Mouse (Mus musculus) testis, adult 2 months (tissue): ENCODE results near the gene Rbms3.

Experiments used
- CTCF ChIP-seq: fragments of 200-500 bp; IDR thresholded peaks from 2 replicates; pipeline ENCODE4 v1.5.1; 2012; ENCODE audit warnings: low read depth, mild to moderate bottlenecking, inconsistent platforms, low read length, moderate library complexity; ENCODE audit not compliant: control insufficient read depth, insufficient read depth, insufficient replicate concordance
- POLR2A ChIP-seq: fragments of 200-500 bp; IDR thresholded peaks from 2 replicates; pipeline ENCODE4 v1.6.1; 2012; ENCODE audit warnings: low read depth, mild to moderate bottlenecking, inconsistent platforms, low read length, moderate library complexity; ENCODE audit not compliant: control insufficient read depth

- TF ChIP-seq CTCF (no peak), POLR2A (no peak)
Observed at GRCm38 (mm10) chr9:117136410-117136809, 493.3 kb downstream of the Rbms3 start.
